Mouse (Mus musculus) CH12.LX (cell line): Measurements from ENCODE around the gene Pygl. TPM values are rescaled to one million over a fixed set of nuclear protein-coding genes. Genes with fewer than 3 reads are reported as not detected.

ENCODE experiments used
- DNase-seq: peaks from one replicate; pipeline ENCODE4 v3.0.0-alpha.2; 2013; ENCODE audit errors: extremely low read depth
- H3K27ac ChIP-seq: 2 replicates; pipeline ENCODE4 v1.5.1; 2012; ENCODE audit warnings: low read depth, mild to moderate bottlenecking, control low read depth, moderate library complexity; ENCODE audit not compliant: insufficient read depth
- H3K27me3 ChIP-seq: replicated peaks from 2 replicates; pipeline ENCODE3; 2012; ENCODE audit warnings: inconsistent platforms
- H3K36me3 ChIP-seq, 2 experiments: replicated peaks in 1 of 2; 2 replicates each; pipeline versions ENCODE3 to v1.6.1; 2012; ENCODE audit warnings: inconsistent platforms in 1 of 2, low read length in 1 of 2, mild to moderate bottlenecking in 1 of 2, mixed read lengths in 1 of 2, moderate library complexity in 1 of 2; ENCODE audit not compliant: control insufficient read depth in 1 of 2, insufficient read depth in 1 of 2
- H3K4me1 ChIP-seq, 2 experiments: 2 replicates each; pipeline ENCODE4 v1.6.1; 2012; ENCODE audit warnings: inconsistent platforms in 1 of 2, moderate library complexity in 1 of 2; ENCODE audit not compliant: insufficient read depth in 2 of 2, control insufficient read depth in 1 of 2
- H3K4me2 ChIP-seq: 2 replicates; pipeline ENCODE4 v1.6.1; 2012; ENCODE audit warnings: low read depth, mild to moderate bottlenecking, control low read depth; ENCODE audit not compliant: poor library complexity, insufficient read depth, severe bottlenecking
- H3K4me3 ChIP-seq, 3 experiments: fragments of 150-350 bp in 1 of 3; sonication (generic) in 1 of 3; replicated peaks in 1 of 3; 2 replicates each; pipeline versions ENCODE3 to v1.5.1; 2011 to 2012; ENCODE audit warnings: low read depth in 2 of 3, low read length in 2 of 3, mild to moderate bottlenecking in 2 of 3, moderate library complexity in 2 of 3, control low read depth in 1 of 3, improper control_type of control experiment in 1 of 3, inconsistent platforms in 1 of 3, mixed read lengths in 1 of 3; ENCODE audit not compliant: poor library complexity in 1 of 3
- H3K79me2 ChIP-seq: replicated peaks from 2 replicates; pipeline ENCODE4 v1.6.1; 2012; ENCODE audit warnings: mild to moderate bottlenecking, moderate library complexity; ENCODE audit not compliant: control insufficient read depth, poor library complexity, insufficient read depth, severe bottlenecking; ENCODE audit errors: extremely low read depth
- H3K9ac ChIP-seq: 2 replicates; pipeline ENCODE4 v1.6.1; 2012; ENCODE audit warnings: low read depth, mild to moderate bottlenecking, control low read depth, moderate library complexity; ENCODE audit not compliant: insufficient read depth
- H3K9me3 ChIP-seq: replicated peaks from 2 replicates; pipeline ENCODE3; 2012; ENCODE audit warnings: low read length, inconsistent platforms, mixed read lengths
- CTCF ChIP-seq, 2 experiments: IDR thresholded peaks in 1 of 2; conservative IDR thresholded peaks in 1 of 2; 2 replicates each; pipeline ENCODE4 v1.5.1; 2011 to 2012; ENCODE audit warnings: low read depth in 2 of 2, low read length in 2 of 2, improper control_type of control experiment in 1 of 2, inconsistent platforms in 1 of 2, mild to moderate bottlenecking in 1 of 2, moderate library complexity in 1 of 2
- E2F4 ChIP-seq: IDR thresholded peaks from 2 replicates; pipeline ENCODE4 v1.6.1; 2011; ENCODE audit warnings: low read depth, low read length, improper control_type of control experiment; ENCODE audit not compliant: insufficient replicate concordance
- EP300 ChIP-seq: IDR thresholded peaks from 2 replicates; pipeline ENCODE4 v1.6.1; 2011; ENCODE audit warnings: low read length, improper control_type of control experiment
- ETS1 ChIP-seq: conservative IDR thresholded peaks from 2 replicates; pipeline ENCODE4 v1.6.1; 2012; ENCODE audit warnings: low read depth, mild to moderate bottlenecking, inconsistent platforms, low read length, improper control_type of control experiment, moderate library complexity
- GABPA ChIP-seq: IDR thresholded peaks from 2 replicates; pipeline ENCODE4 v1.6.1; 2012; ENCODE audit warnings: low read depth, low read length, improper control_type of control experiment, inconsistent platforms; ENCODE audit not compliant: insufficient replicate concordance
- HCFC1 ChIP-seq: IDR thresholded peaks from 2 replicates; pipeline ENCODE4 v1.6.1; 2012; ENCODE audit warnings: low read depth, mild to moderate bottlenecking, inconsistent platforms, low read length, improper control_type of control experiment
- JUND ChIP-seq: conservative IDR thresholded peaks from 2 replicates; pipeline ENCODE4 v1.6.1; 2011; ENCODE audit warnings: low read depth, low read length, improper control_type of control experiment
- KAT2A ChIP-seq: IDR thresholded peaks from 2 replicates; pipeline ENCODE4 v1.6.1; 2012; ENCODE audit warnings: low read length, improper control_type of control experiment, inconsistent platforms; ENCODE audit not compliant: insufficient replicate concordance
- MEF2A ChIP-seq: IDR thresholded peaks from 2 replicates; pipeline ENCODE4 v1.6.1; 2014; ENCODE audit warnings: low read depth, mild to moderate bottlenecking, inconsistent platforms, low read length, improper control_type of control experiment, borderline replicate concordance
- MXI1 ChIP-seq: IDR thresholded peaks from 2 replicates; pipeline ENCODE4 v1.6.1; 2011; ENCODE audit warnings: mild to moderate bottlenecking, low read depth, low read length, improper control_type of control experiment
- POLR2AphosphoS2 ChIP-seq: IDR thresholded peaks from 2 replicates; pipeline ENCODE4 v1.6.1; 2011; ENCODE audit warnings: low read depth, low read length, improper control_type of control experiment
- RCOR1 ChIP-seq: conservative IDR thresholded peaks from 2 replicates; pipeline ENCODE4 v1.6.1; 2012; ENCODE audit warnings: low read depth, mild to moderate bottlenecking, inconsistent platforms, low read length, improper control_type of control experiment
- SIN3A ChIP-seq: IDR thresholded peaks from 2 replicates; pipeline ENCODE4 v1.6.1; 2012; ENCODE audit warnings: low read length, improper control_type of control experiment, inconsistent platforms
- dilution Hi-C: fragments of 300-500 bp; cut with MboI; formaldehyde crosslinking; loops from 2 replicates; pipeline ENCODE4 v1.14.3; 2020; ENCODE audit warnings: low sequenced_read_pairs; ENCODE audit not compliant: extremely low pct_unique_long_range_greater_than_20kb, extremely low pct_ligation_motif_present
- in situ Hi-C: fragments of 300-500 bp; cut with MboI; formaldehyde crosslinking; loops from 3 replicates; pipeline ENCODE4 v1.14.3; 2019; ENCODE audit warnings: low sequenced_read_pairs, low pct_ligation_motif_present, low pct_unique_long_range_greater_than_20kb, mixed read lengths
- polyA plus RNA-seq: library from polyadenylated mRNA; unstranded; fragments of >175 nt; gene quantifications from 2 replicates; pipeline ENCODE4 v1.2.1, GENCODE M21; 2012; ENCODE audit warnings: low read depth; ENCODE audit not compliant: insufficient read length
- total RNA-seq, 2 experiments: library from RNA; depleted of rRNA; stranded (reverse); fragments of 300-350 nt in 1 of 2; fragments of >200 nt in 1 of 2; gene quantifications; 2 replicates each; pipeline ENCODE4 v1.2.3; 2012 to 2014

Gene Pygl
- total and polyA plus RNA-seq, 3 experiments: 1.1 to 8.5 (median 3.1) TPM

DNA sequence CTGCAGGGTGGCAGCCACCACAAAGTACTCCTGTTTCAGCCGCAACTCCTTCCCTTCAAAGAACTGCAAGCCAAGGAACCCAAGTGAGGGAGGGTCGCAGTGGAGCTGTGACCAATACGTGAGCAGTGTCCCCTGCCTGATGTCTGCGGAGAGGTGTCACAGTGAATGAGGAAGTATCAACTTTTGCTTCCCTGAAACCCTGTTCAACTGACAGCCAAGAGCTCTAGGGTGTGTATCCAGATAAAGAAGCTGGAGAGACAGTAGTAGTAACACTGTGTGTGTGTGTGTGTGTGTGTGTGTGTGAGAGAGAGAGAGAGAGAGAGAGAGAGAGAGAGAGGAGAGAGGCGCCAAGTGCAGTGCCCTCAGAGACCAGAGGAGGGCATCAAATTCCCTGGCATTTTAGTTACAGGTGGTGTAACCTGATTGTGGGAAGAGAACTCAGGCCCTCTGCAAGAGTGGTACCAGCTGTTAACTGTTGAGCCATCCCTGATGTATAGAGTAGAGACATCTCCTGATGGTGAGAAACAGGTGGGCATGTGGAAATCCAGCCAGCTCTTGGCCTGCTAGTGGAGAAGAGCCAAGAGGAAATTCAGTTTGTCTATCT is 29.3 kb downstream of the Pygl start:
- Histone ChIP-seq H3K9ac (no peak overlapping the region), H3K4me3 (no peak overlapping the region), H3K79me2 (no peaks in the 10 kb centered on the region), H3K36me3 (no peaks in the 10 kb centered on the region), H3K4me2 (no peak overlapping the region), H3K27me3 (no peaks in the 10 kb centered on the region), H3K27ac (no peak overlapping the region), H3K4me1 (peaks cover 3 to 25% of the 10 kb centered on the region in 2 experiments; a peak in 3 of 4 replicates), H3K9me3 (no peaks in the 10 kb centered on the region)
- peak in 1 of 2 experiments; percentile 43; a peak in 2 of 4 replicates for TF ChIP-seq CTCF (conservative IDR thresholded peaks at IDR 0.05 in 1 of 2, IDR thresholded peaks at IDR 0.05 in 1 of 2; ENCODE audit: low read depth in 2 of 2, low read length in 2 of 2)
- no peak for TF ChIP-seq E2F4
- DNase-seq: peak; percentile 3
- in situ Hi-C loops (no loop called here), dilution Hi-C loops (no loop called here)

GRCm38 (mm10) chr12:70196341-70196740 is 34.9 kb downstream of the Pygl start:
- in situ Hi-C loops: no loop called here
- Histone ChIP-seq H3K27ac (no peak overlapping the region), H3K9me3 (no peaks in the 10 kb centered on the region), H3K4me1 (peaks cover 2 to 25% of the 10 kb centered on the region in 2 experiments; a peak in 2 of 4 replicates), H3K4me2 (no peak overlapping the region), H3K9ac (no peak overlapping the region), H3K27me3 (no peaks in the 10 kb centered on the region), H3K36me3 (peaks cover 0 to 3% of the 10 kb centered on the region in 2 experiments), H3K4me3 (no peak overlapping the region), H3K79me2 (no peaks in the 10 kb centered on the region)
- TF ChIP-seq SIN3A: no peak
- TF ChIP-seq HCFC1: no peak
- TF ChIP-seq POLR2AphosphoS2: no peak
- no peak for TF ChIP-seq JUND
- no peak for TF ChIP-seq KAT2A
- TF ChIP-seq E2F4: no peak
- no peak for DNase-seq
- dilution Hi-C loops: no loop called here

DNA sequence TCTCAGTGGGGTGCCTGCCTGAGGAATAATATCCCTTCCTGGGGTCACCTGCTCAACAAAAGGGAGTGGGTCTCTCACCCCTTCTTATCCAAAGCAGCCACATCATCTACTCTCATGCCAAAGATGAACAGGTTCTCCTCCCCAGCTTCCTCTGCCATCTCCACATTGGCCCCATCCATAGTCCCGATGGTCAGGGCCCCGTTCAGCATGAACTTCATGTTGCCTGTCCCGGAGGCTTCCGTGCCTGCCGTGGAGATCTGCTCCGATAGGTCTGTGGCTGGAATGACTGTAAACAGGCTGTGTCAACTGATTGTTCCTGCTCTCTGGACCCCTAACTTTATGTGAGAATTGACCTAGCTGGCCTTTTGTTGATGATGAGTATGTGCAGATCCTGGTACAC is 35.9 kb downstream of the Pygl start:
- Histone ChIP-seq H3K9me3 (no peaks in the 10 kb centered on the region), H3K79me2 (no peaks in the 10 kb centered on the region), H3K4me2 (no peak overlapping the region), H3K4me3 (no peak overlapping the region), H3K36me3 (peaks cover 0 to 3% of the 10 kb centered on the region in 2 experiments), H3K27ac (no peak overlapping the region), H3K27me3 (no peaks in the 10 kb centered on the region), H3K9ac (no peak overlapping the region), H3K4me1 (peaks cover 2 to 25% of the 10 kb centered on the region in 2 experiments; a peak in 2 of 4 replicates)
- dilution Hi-C loops (no loop called here), in situ Hi-C loops (no loop called here)
- TF ChIP-seq MEF2A: no peak
- no peak for TF ChIP-seq ETS1
- no peak for TF ChIP-seq GABPA
- TF ChIP-seq EP300: no peak
- no peak for TF ChIP-seq MXI1
- TF ChIP-seq RCOR1: no peak
- no peak for DNase-seq
